23 mouse cellular contexts compared by ENCODE assay signal in genomic region chr4:134116501-134116900, GRCm38 (mm10). TPM values are rescaled to one million over a fixed set of nuclear protein-coding genes. Genes with fewer than 3 reads are reported as not detected.
DNase-seq lines count a peak whose midpoint lies in the region; ATAC-seq lines count a peak whose summit lies in the region.
"Had no signal": no experiment of that assay in that cellular context is flagged by ENCODE, and none has a peak within 500 bp of the region (broad histone marks: within the 10 kb centered on the region; RNA-seq: fewer than 3 reads in every experiment).

No protein-coding gene starts in this region.

- peak overlapping the region; percentile 26; the same call in 1 of the 2 replicates for H3K27ac ChIP-seq in heart, embryonic 16.5 days (ENCODE audit: low read length)
- 0 out of 2 replicates have a peak overlapping the region, but pooled peaks have one; percentile 27 for H3K27ac ChIP-seq in liver, embryonic 12.5 days
- H3K27ac ChIP-seq in hindbrain, embryonic 14.5 days, result no peak overlapping the region
- H3K27ac ChIP-seq: embryonic facial prominence, embryonic 10.5 days; heart, embryonic 13.5 days; limb, embryonic 10.5 days; liver, embryonic 14.5 days; neural tube, embryonic 13.5 days had no signal

- no peaks in the 10 kb centered on the region for H3K9me3 ChIP-seq in heart, embryonic 16.5 days (replicated peaks; ENCODE audit: control insufficient read depth, low read length)
- H3K9me3 ChIP-seq in liver, embryonic 12.5 days (replicated peaks), result no peaks in the 10 kb centered on the region
- no peaks in the 10 kb centered on the region for H3K9me3 ChIP-seq in hindbrain, embryonic 14.5 days (ENCODE audit: control insufficient read depth, low read length)
- H3K9me3 ChIP-seq: embryonic facial prominence, embryonic 10.5 days; G1E; heart, embryonic 13.5 days; hindbrain, embryonic 10.5 days; limb, embryonic 10.5 days; neural tube, embryonic 13.5 days had no signal

- DNase-seq in heart, postnatal 14 days, result no peak
- peak; percentile 46 for DNase-seq in thymus, postnatal 4 days
- DNase-seq in thymus, postnatal 25 days, result no peak
- no peak for DNase-seq in hindbrain, embryonic 14.5 days (ENCODE audit: low spot score)
- no peak for DNase-seq in ovary, postnatal 14 days (ENCODE audit: low spot score)
- DNase-seq: adrenal gland, postnatal 36 days; cerebellum, adult 8-10 months; kidney, adult 8-10 months; kidney, postnatal 25 days; midbrain, embryonic 14.5 days; right cerebral cortex, postnatal 14 days had no signal

- 84% methylated on average over 2 of the region's 2 CpGs for WGBS in heart, embryonic 16.5 days
- WGBS in liver, embryonic 12.5 days (ENCODE audit: insufficient replicate concordance), result 30% methylated on average over 2 of the region's 2 CpGs
- 93% methylated on average over 2 of the region's 2 CpGs for WGBS in hindbrain, embryonic 14.5 days

- no peaks in the 10 kb centered on the region for H3K4me1 ChIP-seq in heart, embryonic 16.5 days (ENCODE audit: control insufficient read depth, insufficient read depth, low read length)
- peaks cover 79% of the 10 kb centered on the region for H3K4me1 ChIP-seq in liver, embryonic 12.5 days
- no peaks in the 10 kb centered on the region for H3K4me1 ChIP-seq in hindbrain, embryonic 14.5 days (replicated peaks; ENCODE audit: control insufficient read depth, insufficient read depth, low read length)

- no peaks in the 10 kb centered on the region for H3K36me3 ChIP-seq in heart, embryonic 16.5 days (ENCODE audit: control insufficient read depth, insufficient read depth)
- no peaks in the 10 kb centered on the region for H3K36me3 ChIP-seq in liver, embryonic 12.5 days
- H3K36me3 ChIP-seq in hindbrain, embryonic 14.5 days (replicated peaks; ENCODE audit: control insufficient read depth, insufficient read depth), result no peaks in the 10 kb centered on the region
- H3K36me3 ChIP-seq: embryonic facial prominence, embryonic 10.5 days; heart, embryonic 13.5 days; hindbrain, embryonic 10.5 days; limb, embryonic 10.5 days; neural tube, embryonic 13.5 days had no signal

- H3K4me2 ChIP-seq in heart, embryonic 16.5 days (ENCODE audit: low read depth, low read length), result no peak overlapping the region
- H3K4me2 ChIP-seq in liver, embryonic 12.5 days, result no peak overlapping the region
- H3K4me2 ChIP-seq in hindbrain, embryonic 14.5 days (replicated peaks), result no peak overlapping the region
- H3K4me2 ChIP-seq: heart, embryonic 13.5 days; neural tube, embryonic 13.5 days had no signal

- intact Hi-C loops in heart, postnatal 14 days (cut with DNase I), result no loop called here

- no peak overlapping the region for H3K4me3 ChIP-seq in heart, embryonic 16.5 days (ENCODE audit: low read length)
- no peak overlapping the region for H3K4me3 ChIP-seq in liver, embryonic 12.5 days
- no peak overlapping the region for H3K4me3 ChIP-seq in hindbrain, embryonic 14.5 days (replicated peaks; ENCODE audit: low read length)
- H3K4me3 ChIP-seq: embryonic facial prominence, embryonic 10.5 days; heart, embryonic 13.5 days; hindbrain, embryonic 10.5 days; limb, embryonic 10.5 days; neural tube, embryonic 13.5 days had no signal

- no peak for ATAC-seq in heart, embryonic 16.5 days (replicated peaks; ENCODE audit: extremely low read depth, insufficient read depth, low FRiP score)
- ATAC-seq in liver, embryonic 12.5 days, result no peak
- no peak for ATAC-seq in hindbrain, embryonic 14.5 days (ENCODE audit: low FRiP score)
- no peak for ATAC-seq in megakaryocyte-erythroid progenitor cell, adult 5-6 weeks (replicated peaks; ENCODE audit: low FRiP score, low TSS enrichment, poor library complexity, severe bottlenecking)

- no peak overlapping the region for H3K9ac ChIP-seq in heart, embryonic 16.5 days (ENCODE audit: low read length)
- H3K9ac ChIP-seq in liver, embryonic 12.5 days, result no peak overlapping the region
- H3K9ac ChIP-seq in hindbrain, embryonic 14.5 days, result no peak overlapping the region
- H3K9ac ChIP-seq: heart, embryonic 13.5 days; liver, embryonic 14.5 days; neural tube, embryonic 13.5 days had no signal

- no peaks in the 10 kb centered on the region for H3K27me3 ChIP-seq in heart, embryonic 16.5 days (ENCODE audit: control insufficient read depth, insufficient read depth, low read length)
- H3K27me3 ChIP-seq in liver, embryonic 12.5 days (replicated peaks), result no peaks in the 10 kb centered on the region
- H3K27me3 ChIP-seq in hindbrain, embryonic 14.5 days (ENCODE audit: control insufficient read depth, insufficient read depth, low read length), result no peaks in the 10 kb centered on the region
- H3K27me3 ChIP-seq: heart, embryonic 13.5 days; neural tube, embryonic 13.5 days had no signal

RNA-seq across cellular contexts. Expression of gene Sh3bgrl3, which starts 12.1 kb away (rescaled TPM):
- 213 and 218 TPM in 2 replicates for polyA plus RNA-seq in heart, embryonic 16.5 days (2015; fragmentation: Nextera tagmentation; extraction: Ambion mirVana)
- total RNA-seq in heart, postnatal 14 days (2021), result 10 to 100 TPM; 47.4 to 51.4 TPM
- 187 and 205 TPM in 2 replicates for polyA plus RNA-seq in liver, embryonic 12.5 days (2016; fragmentation: Nextera tagmentation; extraction: Ambion mirVana)
- 429 and 442 TPM in 2 replicates for polyA plus RNA-seq in hindbrain, embryonic 14.5 days (2014; fragmentation: Nextera tagmentation; extraction: Ambion mirVana)
- 87.3 and 101 TPM in 2 replicates for total RNA-seq in megakaryocyte-erythroid progenitor cell, adult 5-6 weeks (2014; fragmentation: Nextera tagmentation)
- total RNA-seq in megakaryocyte-erythroid progenitor cell, adult 5-6 weeks (2017), result 34.2 and 55.1 TPM in 2 replicates

RNA-seq across cellular contexts. Expression of gene Ubxn11, which starts 14.1 kb away (rescaled TPM):
- 3.5 and 3.9 TPM in 2 replicates for polyA plus RNA-seq in heart, embryonic 16.5 days (2015; fragmentation: Nextera tagmentation; extraction: Ambion mirVana)
- total RNA-seq in heart, postnatal 14 days (2021), result 1 to 10 TPM; 1.4 to 1.7 TPM
- polyA plus RNA-seq in liver, embryonic 12.5 days (2016; fragmentation: Nextera tagmentation; extraction: Ambion mirVana), result 3.4 and 3.7 TPM in 2 replicates
- polyA plus RNA-seq in hindbrain, embryonic 14.5 days (2014; fragmentation: Nextera tagmentation; extraction: Ambion mirVana), result 17.5 and 22.2 TPM in 2 replicates
- total RNA-seq in megakaryocyte-erythroid progenitor cell, adult 5-6 weeks (2014; fragmentation: Nextera tagmentation), result 17.9 and 21.8 TPM in 2 replicates
- total RNA-seq in megakaryocyte-erythroid progenitor cell, adult 5-6 weeks (2017), result 5.2 and 7.7 TPM in 2 replicates

RNA-seq across cellular contexts. Expression of gene Cd52, which starts 21.6 kb away (rescaled TPM):
- polyA plus RNA-seq in heart, embryonic 16.5 days (2015; fragmentation: Nextera tagmentation; extraction: Ambion mirVana), result 16.6 and 28.6 TPM in 2 replicates
- 10 to 100 TPM in 1 of 2 experiments, 1 to 10 TPM in 1; 3.5 to 10.3 TPM for total RNA-seq in heart, postnatal 14 days (2021)
- 18.5 and 21.5 TPM in 2 replicates for polyA plus RNA-seq in liver, embryonic 12.5 days (2016; fragmentation: Nextera tagmentation; extraction: Ambion mirVana)
- 1.7 and 2.4 TPM in 2 replicates for polyA plus RNA-seq in hindbrain, embryonic 14.5 days (2014; fragmentation: Nextera tagmentation; extraction: Ambion mirVana)
- 34.9 and 43.4 TPM in 2 replicates for total RNA-seq in megakaryocyte-erythroid progenitor cell, adult 5-6 weeks (2014; fragmentation: Nextera tagmentation)
- total RNA-seq in megakaryocyte-erythroid progenitor cell, adult 5-6 weeks (2017), result 36.8 and 45.6 TPM in 2 replicates

RNA-seq across cellular contexts. Expression of gene Crybg2, which starts 55.9 kb away (rescaled TPM):
- 0.37 and 0.91 TPM in 2 replicates for polyA plus RNA-seq in heart, embryonic 16.5 days (2015; fragmentation: Nextera tagmentation; extraction: Ambion mirVana)
- under 1 TPM in 1 of 2 experiments, not detected in 1; 0.24 TPM for total RNA-seq in heart, postnatal 14 days (2021)
- polyA plus RNA-seq in liver, embryonic 12.5 days (2016; fragmentation: Nextera tagmentation; extraction: Ambion mirVana), result 0.71 and 0.82 TPM in 2 replicates
- 3.0 and 4.7 TPM in 2 replicates for polyA plus RNA-seq in hindbrain, embryonic 14.5 days (2014; fragmentation: Nextera tagmentation; extraction: Ambion mirVana)
- total RNA-seq in megakaryocyte-erythroid progenitor cell, adult 5-6 weeks (2014; fragmentation: Nextera tagmentation), result 0.55 TPM in 1 of 2 replicates, not detected in the other
- total RNA-seq in megakaryocyte-erythroid progenitor cell, adult 5-6 weeks (2017), result 0.09 TPM in 1 of 2 replicates, not detected in the other
- total RNA-seq: adrenal gland, postnatal 36 days; common myeloid progenitor, adult 5-6 weeks; gastrocnemius, adult 8-10 months had no signal
- polyA plus RNA-seq: heart, embryonic 13.5 days had no signal
